Mouse (Mus musculus): Measurements from ENCODE around the gene Pabpn1. TPM values are rescaled to one million over a fixed set of nuclear protein-coding genes. Genes with fewer than 3 reads are reported as not detected.

Gene Pabpn1
- polyA plus RNA-seq, 1 experiment from 2014 or later: 110 TPM

- Histone ChIP-seq H3K9me3 (ENCODE audit: control insufficient read depth, low read length) (no peaks in the 10 kb centered on the region), H3K27me3 (replicated peaks; ENCODE audit: control insufficient read depth, insufficient read depth, low read length) (no peaks in the 10 kb centered on the region), H3K4me1 (ENCODE audit: control insufficient read depth, insufficient read depth, low read length) (no peaks in the 10 kb centered on the region), H3K36me3 (ENCODE audit: control insufficient read depth, insufficient read depth, low read length) (no peaks in the 10 kb centered on the region), H3K4me2 (ENCODE audit: low read depth, low read length) (no peak overlapping the region), H3K4me3 (ENCODE audit: low read depth, low read length) (no peak overlapping the region), H3K9ac (ENCODE audit: low read depth, low read length) (no peak overlapping the region), H3K27ac (replicated peaks; ENCODE audit: low read depth, low read length) (no peak overlapping the region)
- 74% methylated on average over 5 of the region's 5 CpGs for WGBS
- ATAC-seq (ENCODE audit: low read depth) (no peak), DNase-seq (ENCODE audit: low spot score) (no peak)
Measured at GRCm38 (mm10) chr14:54865626-54866025, 26.7 kb upstream of the Pabpn1 start.

GRCm38 (mm10) chr14:54866268-54866667, 26.0 kb upstream of the Pabpn1 start:
- WGBS: 47% methylated on average over 3 of the region's 3 CpGs
- no peaks in the 10 kb centered on the region for H3K9me3 ChIP-seq (ENCODE audit: control insufficient read depth, low read length)
- no peaks in the 10 kb centered on the region for H3K36me3 ChIP-seq (ENCODE audit: control insufficient read depth, insufficient read depth, low read length)
- no peak for ATAC-seq (ENCODE audit: low read depth)
- no peaks in the 10 kb centered on the region for H3K4me1 ChIP-seq (ENCODE audit: control insufficient read depth, insufficient read depth, low read length)
- DNase-seq (ENCODE audit: low spot score): no peak
- H3K4me2 ChIP-seq (ENCODE audit: low read depth, low read length): no peak overlapping the region
- no peaks in the 10 kb centered on the region for H3K27me3 ChIP-seq (replicated peaks; ENCODE audit: control insufficient read depth, insufficient read depth, low read length)
- no peak overlapping the region for H3K27ac ChIP-seq (replicated peaks; ENCODE audit: low read depth, low read length)
- no peak overlapping the region for H3K4me3 ChIP-seq (ENCODE audit: low read depth, low read length)
- no peak overlapping the region for H3K9ac ChIP-seq (ENCODE audit: low read depth, low read length)

GRCm38 (mm10) chr14:54866936-54867335, 25.4 kb upstream of the Pabpn1 start:
- no peak overlapping the region for H3K9ac ChIP-seq (ENCODE audit: low read depth, low read length)
- 55% methylated on average over 5 of the region's 5 CpGs for WGBS
- H3K4me3 ChIP-seq (ENCODE audit: low read depth, low read length): no peak overlapping the region
- no peak overlapping the region for H3K4me2 ChIP-seq (ENCODE audit: low read depth, low read length)
- no peaks in the 10 kb centered on the region for H3K4me1 ChIP-seq (ENCODE audit: control insufficient read depth, insufficient read depth, low read length)
- no peaks in the 10 kb centered on the region for H3K27me3 ChIP-seq (replicated peaks; ENCODE audit: control insufficient read depth, insufficient read depth, low read length)
- H3K27ac ChIP-seq (replicated peaks; ENCODE audit: low read depth, low read length): no peak overlapping the region
- ATAC-seq (ENCODE audit: low read depth): no peak
- H3K9me3 ChIP-seq (ENCODE audit: control insufficient read depth, low read length): no peaks in the 10 kb centered on the region
- no peaks in the 10 kb centered on the region for H3K36me3 ChIP-seq (ENCODE audit: control insufficient read depth, insufficient read depth, low read length)
- DNase-seq (ENCODE audit: low spot score): no peak

- Histone ChIP-seq H3K4me2 (ENCODE audit: low read depth, low read length) (no peak overlapping the region), H3K27me3 (replicated peaks; ENCODE audit: control insufficient read depth, insufficient read depth, low read length) (no peaks in the 10 kb centered on the region), H3K36me3 (ENCODE audit: control insufficient read depth, insufficient read depth, low read length) (no peaks in the 10 kb centered on the region), H3K9me3 (ENCODE audit: control insufficient read depth, low read length) (no peaks in the 10 kb centered on the region), H3K9ac (ENCODE audit: low read depth, low read length) (no peak overlapping the region), H3K4me1 (ENCODE audit: control insufficient read depth, insufficient read depth, low read length) (no peaks in the 10 kb centered on the region), H3K27ac (replicated peaks; ENCODE audit: low read depth, low read length) (no peak overlapping the region), H3K4me3 (ENCODE audit: low read depth, low read length) (no peak overlapping the region)
- WGBS: 82% methylated on average over 4 of the region's 4 CpGs
- DNase-seq (ENCODE audit: low spot score) (no peak), ATAC-seq (ENCODE audit: low read depth) (no peak)
Measured at GRCm38 (mm10) chr14:54868026-54868425, 24.3 kb upstream of the Pabpn1 start.

- no peak within 1 kb of the TSS for H3K4me2 ChIP-seq (ENCODE audit: low read depth, low read length)
- H3K4me1 ChIP-seq (ENCODE audit: control insufficient read depth, insufficient read depth, low read length): peaks cover 2% of the 10 kb centered on the region; the same call in 1 of the 2 replicates
- H3K27me3 ChIP-seq (replicated peaks; ENCODE audit: control insufficient read depth, insufficient read depth, low read length): peaks cover 7% of the 10 kb centered on the region
- no peak for ATAC-seq (ENCODE audit: low read depth)
- no peak within 1 kb of the TSS for H3K4me3 ChIP-seq (ENCODE audit: low read depth, low read length)
- H3K9me3 ChIP-seq (ENCODE audit: control insufficient read depth, low read length): no peaks in the 10 kb centered on the region
- H3K9ac ChIP-seq (ENCODE audit: low read depth, low read length): no peak within 1 kb of the TSS
- WGBS: 91% methylated on average over 5 of the region's 5 CpGs
- no peak within 1 kb of the TSS for H3K27ac ChIP-seq (replicated peaks; ENCODE audit: low read depth, low read length)
- no peak for DNase-seq (ENCODE audit: low spot score)
- H3K36me3 ChIP-seq (ENCODE audit: control insufficient read depth, insufficient read depth, low read length): no peaks in the 10 kb centered on the region
Measured at GRCm38 (mm10) chr14:54870861-54871260, 21.4 kb upstream of the Pabpn1 start, which contains the start of gene Homez. Gene Homez, minus strand, starts transcription at chr14:54870961.

GRCm38 (mm10) chr14:54874165-54874564, 18.1 kb upstream of the Pabpn1 start:
- H3K27ac ChIP-seq (replicated peaks; ENCODE audit: low read depth, low read length): no peak overlapping the region
- no peaks in the 10 kb centered on the region for H3K36me3 ChIP-seq (ENCODE audit: control insufficient read depth, insufficient read depth, low read length)
- no peak for DNase-seq (ENCODE audit: low spot score)
- no peaks in the 10 kb centered on the region for H3K9me3 ChIP-seq (ENCODE audit: control insufficient read depth, low read length)
- H3K27me3 ChIP-seq (replicated peaks; ENCODE audit: control insufficient read depth, insufficient read depth, low read length): peaks cover 28% of the 10 kb centered on the region
- H3K4me3 ChIP-seq (ENCODE audit: low read depth, low read length): no peak overlapping the region
- H3K4me1 ChIP-seq (ENCODE audit: control insufficient read depth, insufficient read depth, low read length): peaks cover 5% of the 10 kb centered on the region; the same call in 1 of the 2 replicates
- H3K4me2 ChIP-seq (ENCODE audit: low read depth, low read length): no peak overlapping the region
- WGBS: 85% methylated on average over 3 of the region's 3 CpGs
- ATAC-seq (ENCODE audit: low read depth): no peak
- no peak overlapping the region for H3K9ac ChIP-seq (ENCODE audit: low read depth, low read length)

- ATAC-seq (ENCODE audit: low read depth): peak; percentile 64
- 2% methylated on average over 36 of the region's 36 CpGs for WGBS
- peak overlapping the region; percentile 75 for H3K9ac ChIP-seq (ENCODE audit: low read depth, low read length)
- no peaks in the 10 kb centered on the region for H3K9me3 ChIP-seq (ENCODE audit: control insufficient read depth, low read length)
- peak overlapping the region; percentile 75 for H3K4me3 ChIP-seq (ENCODE audit: low read depth, low read length)
- peaks cover 5% of the 10 kb centered on the region; the same call in 1 of the 2 replicates for H3K4me1 ChIP-seq (ENCODE audit: control insufficient read depth, insufficient read depth, low read length)
- peaks cover 28% of the 10 kb centered on the region for H3K27me3 ChIP-seq (replicated peaks; ENCODE audit: control insufficient read depth, insufficient read depth, low read length)
- H3K4me2 ChIP-seq (ENCODE audit: low read depth, low read length): peak overlapping the region; percentile 87
- no peaks in the 10 kb centered on the region for H3K36me3 ChIP-seq (ENCODE audit: control insufficient read depth, insufficient read depth, low read length)
- peak overlapping the region; percentile 75; the same call in 1 of the 2 replicates for H3K27ac ChIP-seq (replicated peaks; ENCODE audit: low read depth, low read length)
- peak; percentile 47 for DNase-seq (ENCODE audit: low spot score)
Measured at GRCm38 (mm10) chr14:54875844-54876538, 16.3 kb upstream of the Pabpn1 start.

GRCm38 (mm10) chr14:54876539-54877047, 15.7 kb upstream of the Pabpn1 start:
- H3K9me3 ChIP-seq (ENCODE audit: control insufficient read depth, low read length): no peaks in the 10 kb centered on the region
- peak overlapping the region; percentile 75 for H3K27ac ChIP-seq (replicated peaks; ENCODE audit: low read depth, low read length)
- ATAC-seq (ENCODE audit: low read depth) (peak; percentile 94), DNase-seq (ENCODE audit: low spot score) (peak; percentile 93)
- 0% methylated on average over 30 of the region's 72 CpGs for WGBS
- H3K27me3 ChIP-seq (replicated peaks; ENCODE audit: control insufficient read depth, insufficient read depth, low read length): peaks cover 28% of the 10 kb centered on the region
- peak overlapping the region; percentile 75 for H3K9ac ChIP-seq (ENCODE audit: low read depth, low read length)
- peak overlapping the region; percentile 87 for H3K4me2 ChIP-seq (ENCODE audit: low read depth, low read length)
- H3K36me3 ChIP-seq (ENCODE audit: control insufficient read depth, insufficient read depth, low read length): no peaks in the 10 kb centered on the region
- peaks cover 5% of the 10 kb centered on the region; the same call in 1 of the 2 replicates for H3K4me1 ChIP-seq (ENCODE audit: control insufficient read depth, insufficient read depth, low read length)
- H3K4me3 ChIP-seq (ENCODE audit: low read depth, low read length): peak overlapping the region; percentile 75

Data from embryonic facial prominence, embryonic 14.5 days (tissue).